Mouse (Mus musculus) erythroblast, embryonic 14.5 days (primary cell): Measurements from ENCODE around the gene Nr2e1.

ENCODE experiments used
- GATA1 ChIP-seq: IDR thresholded peaks from 2 replicates; pipeline ENCODE4 v1.6.1; 2012; ENCODE audit warnings: low read length, inconsistent platforms, mixed read lengths
- TAL1 ChIP-seq: IDR thresholded peaks from 3 replicates; pipeline ENCODE4 v1.6.1; 2012; ENCODE audit warnings: low read length, inconsistent platforms, mixed read lengths

DNA sequence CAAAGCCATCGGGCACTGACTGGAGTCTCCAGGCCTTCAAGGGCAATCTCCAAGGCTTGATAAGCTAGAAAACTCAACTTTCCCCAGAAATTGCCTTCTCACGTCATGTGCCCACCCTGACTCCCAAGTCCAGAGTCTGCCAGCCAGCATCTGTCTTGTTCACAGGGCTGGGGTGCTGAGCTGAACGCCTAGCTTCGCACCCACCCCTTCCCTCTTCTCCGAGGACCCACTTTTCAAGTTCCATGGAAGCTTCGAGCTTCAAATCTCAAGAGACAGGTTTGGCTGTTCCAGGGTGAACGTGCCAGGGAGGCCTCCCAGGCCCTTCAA is 2.5 kb downstream of the Nr2e1 start:
- TF ChIP-seq TAL1: no peak
- TF ChIP-seq GATA1: no peak
